Mouse (Mus musculus): Measurements from ENCODE around the gene Pih1d1.
A peak's percentile ranks its signal among the peaks of the same experiment; 100 is the strongest.
"Not testable (repeated sequence)": the region's sequence is repeated elsewhere in the genome, so short reads cannot be mapped to it uniquely, and the experiment has no call there.

Gene Pih1d1

DNA sequence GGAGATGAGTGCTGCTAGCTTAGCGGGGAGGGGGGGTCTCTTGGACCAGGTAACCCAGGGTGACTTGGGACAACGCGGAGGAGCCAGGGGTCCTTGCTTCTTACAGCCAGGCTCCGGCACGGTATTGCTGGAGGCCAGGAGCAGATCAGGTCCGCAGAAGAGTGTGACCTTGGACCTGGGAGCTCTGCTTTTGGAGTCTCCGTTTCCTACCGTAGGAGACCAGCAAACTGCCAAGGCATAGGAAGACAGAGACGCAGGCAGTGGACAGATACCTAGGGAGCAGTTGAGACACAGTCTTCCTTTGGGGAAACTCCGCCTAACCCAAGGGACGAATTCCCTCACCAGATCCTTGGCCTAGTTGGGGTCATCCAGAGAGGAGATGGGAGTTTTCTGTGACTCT is 11.6 kb downstream of the Pih1d1 start:
- DNase-seq (ENCODE audit: low read depth in 2 of 2, low spot score in 2 of 2): no peak

GRCm38 (mm10) chr7:45166950-45167401 is 12.9 kb downstream of the Pih1d1 start:
- no peak for DNase-seq (ENCODE audit: low read depth in 2 of 2, low spot score in 2 of 2)

GRCm38 (mm10) chr7:45167761-45168445 is 13.8 kb downstream of the Pih1d1 start:
- no peak for DNase-seq (ENCODE audit: low read depth in 2 of 2, low spot score in 2 of 2)

GRCm38 (mm10) chr7:45168656-45169055 is 14.6 kb downstream of the Pih1d1 start:
- DNase-seq (ENCODE audit: low read depth in 2 of 2, low spot score in 2 of 2): no peak

DNA sequence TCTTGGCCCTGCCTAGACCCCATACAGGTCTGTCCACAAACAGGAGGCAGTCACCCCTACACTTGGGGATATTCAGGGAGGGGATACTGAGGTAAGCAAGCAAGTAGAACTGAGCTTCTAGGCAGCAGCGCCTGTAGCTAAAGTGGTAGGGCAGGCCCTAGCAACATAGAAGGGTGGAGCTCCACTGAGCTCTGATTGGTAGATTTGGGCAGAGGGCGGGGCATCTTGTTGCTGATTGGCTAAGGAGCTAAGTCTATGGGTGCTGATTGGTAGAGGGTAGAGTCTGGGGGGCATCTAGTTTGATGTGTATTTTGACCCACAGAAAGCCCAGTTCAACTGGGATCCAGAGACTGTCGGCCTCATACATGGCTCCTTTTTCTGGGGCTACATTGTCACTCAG is 15.4 kb downstream of the Pih1d1 start:
- no peak for DNase-seq (ENCODE audit: low read depth in 2 of 2, low spot score in 2 of 2)

DNA sequence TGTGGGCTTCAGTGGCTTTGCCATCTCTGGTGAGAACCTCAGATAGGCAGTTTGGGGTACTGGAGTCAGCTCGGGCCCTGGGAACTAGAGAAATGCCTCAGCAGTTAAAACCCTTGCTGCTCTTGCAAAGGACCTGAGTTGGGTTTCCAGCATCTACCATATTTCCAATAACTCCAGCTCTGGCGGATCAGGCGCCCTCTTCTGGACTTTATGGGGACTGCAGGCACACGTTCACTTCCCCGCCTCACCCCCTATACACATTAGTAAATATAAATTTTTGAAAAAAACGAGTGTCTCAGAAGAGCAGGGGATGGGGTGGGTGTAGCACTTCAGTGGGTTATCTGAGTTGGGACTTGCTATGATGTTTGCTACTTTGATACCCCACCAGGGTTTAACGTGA is 18.9 kb downstream of the Pih1d1 start:
- peak; percentile 44 to 63 for DNase-seq (ENCODE audit: low read depth in 2 of 2, low spot score in 2 of 2)

- not testable (repeated sequence) for DNase-seq (ENCODE audit: low read depth in 2 of 2, low spot score in 2 of 2)
Measured at GRCm38 (mm10) chr7:45173772-45174171, 19.7 kb downstream of the Pih1d1 start.

- no peak for DNase-seq (ENCODE audit: low read depth in 2 of 2, low spot score in 2 of 2)
Measured at GRCm38 (mm10) chr7:45174567-45175280, 20.6 kb downstream of the Pih1d1 start.

DNA sequence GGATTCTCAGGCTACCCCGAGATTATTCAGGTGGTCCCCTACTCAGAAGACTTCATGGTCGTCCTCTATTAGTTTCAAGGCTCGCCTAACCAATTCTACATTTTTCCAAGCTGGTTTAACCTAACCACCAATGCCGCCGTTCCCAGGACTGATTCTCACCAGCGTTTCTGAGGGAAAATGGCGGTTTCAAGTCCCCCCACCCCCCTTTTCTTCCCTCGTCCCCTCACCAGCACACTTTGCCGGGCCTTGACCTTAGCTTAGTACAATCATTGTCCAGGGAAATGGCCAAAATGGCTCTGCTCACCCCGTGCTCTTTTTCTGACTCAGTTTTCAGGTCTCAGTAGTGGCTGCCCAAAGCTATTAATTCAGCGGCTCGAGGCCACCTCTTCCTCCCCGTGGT is 21.3 kb downstream of the Pih1d1 start:
- DNase-seq (ENCODE audit: low read depth in 2 of 2, low spot score in 2 of 2): no peak

- DNase-seq (ENCODE audit: low read depth in 2 of 2, low spot score in 2 of 2): no peak
Measured at GRCm38 (mm10) chr7:45175929-45176328, 21.8 kb downstream of the Pih1d1 start.

DNA sequence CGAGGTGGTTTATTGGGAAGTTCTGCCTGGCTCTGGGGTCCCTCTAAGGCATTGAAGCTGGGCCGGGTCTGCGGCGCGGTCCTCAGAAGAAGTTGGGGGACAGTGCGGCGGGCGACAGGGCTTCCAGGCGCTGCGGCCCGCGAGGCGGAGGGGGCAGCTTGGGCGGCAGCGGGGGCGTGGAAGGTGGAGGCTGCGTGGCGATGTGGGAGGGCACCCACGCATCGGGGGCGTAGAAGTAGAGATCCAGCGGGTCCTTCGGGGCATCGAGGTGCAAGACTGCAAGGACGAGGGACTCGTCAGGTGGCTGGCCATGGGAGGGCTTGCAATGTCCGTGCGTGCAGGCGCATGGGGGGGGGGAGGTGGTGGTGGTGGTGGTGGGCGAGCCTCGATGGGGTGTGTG is 22.3 kb downstream of the Pih1d1 start:
- no peak for DNase-seq (ENCODE audit: low read depth in 2 of 2, low spot score in 2 of 2)

- DNase-seq (ENCODE audit: low read depth in 2 of 2, low spot score in 2 of 2): no peak
Measured at GRCm38 (mm10) chr7:45178550-45178949, 24.4 kb downstream of the Pih1d1 start.

GRCm38 (mm10) chr7:45179469-45179868 is 25.4 kb downstream of the Pih1d1 start, which contains the start of gene Gfy:
TSS of gene Gfy (minus strand) at chr7:45179569.
- DNase-seq (ENCODE audit: low read depth in 2 of 2, low spot score in 2 of 2): no peak

GRCm38 (mm10) chr7:45180896-45181477 is 26.9 kb downstream of the Pih1d1 start, which contains the start of gene Pth2:
TSS of gene Pth2 (plus strand) at chr7:45180995.
- no peak for DNase-seq (ENCODE audit: low read depth in 2 of 2, low spot score in 2 of 2)

DNA sequence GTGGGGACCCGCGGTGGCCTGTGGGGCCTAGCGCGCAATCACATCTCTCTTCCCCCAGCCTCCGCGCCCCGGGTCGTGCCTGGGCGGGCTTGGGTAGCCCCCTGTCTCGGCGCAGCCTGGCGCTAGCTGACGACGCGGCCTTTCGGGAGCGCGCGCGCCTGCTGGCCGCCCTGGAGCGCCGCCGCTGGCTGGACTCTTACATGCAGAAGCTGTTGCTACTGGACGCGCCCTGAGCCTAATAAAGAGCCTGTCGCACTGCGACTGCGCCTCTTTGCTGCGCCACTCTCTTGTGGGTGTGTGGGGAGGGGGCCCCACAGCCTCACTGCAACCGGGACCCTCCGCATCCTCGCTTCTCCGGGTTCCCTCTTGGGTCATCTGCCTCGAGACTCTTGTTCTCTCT is 27.4 kb downstream of the Pih1d1 start:
- DNase-seq (ENCODE audit: low read depth in 2 of 2, low spot score in 2 of 2): no peak

- peak; percentile 61 to 70 for DNase-seq (ENCODE audit: low read depth in 2 of 2, low spot score in 2 of 2)
Measured at GRCm38 (mm10) chr7:45182199-45182601, 28.1 kb downstream of the Pih1d1 start.

- DNase-seq (ENCODE audit: low read depth in 2 of 2, low spot score in 2 of 2): no peak
Measured at GRCm38 (mm10) chr7:45182606-45183005, 28.5 kb downstream of the Pih1d1 start.

DNA sequence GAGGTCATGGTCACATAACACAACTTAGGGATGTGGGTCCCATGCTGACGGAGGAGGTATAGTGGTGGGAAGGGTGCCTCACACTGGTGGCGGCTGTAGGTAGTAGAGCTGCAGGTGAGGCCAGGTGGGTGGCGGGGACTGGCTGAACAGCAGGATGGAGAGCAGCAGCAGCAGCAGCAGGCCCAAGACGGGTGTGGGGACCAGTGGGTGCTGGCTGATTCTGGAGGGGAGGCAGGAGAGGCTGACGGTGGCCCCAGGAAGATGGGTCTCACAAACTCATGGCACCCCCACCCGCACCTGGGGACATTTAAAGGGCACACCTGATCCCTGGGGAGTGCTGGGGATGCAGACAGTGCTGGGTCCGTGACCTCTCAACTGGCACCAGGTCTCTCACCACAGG is 29.6 kb downstream of the Pih1d1 start:
- no peak for DNase-seq (ENCODE audit: low read depth in 2 of 2, low spot score in 2 of 2)

- DNase-seq (ENCODE audit: low read depth in 2 of 2, low spot score in 2 of 2): no peak
Measured at GRCm38 (mm10) chr7:45185921-45186320, 31.8 kb downstream of the Pih1d1 start.

DNA sequence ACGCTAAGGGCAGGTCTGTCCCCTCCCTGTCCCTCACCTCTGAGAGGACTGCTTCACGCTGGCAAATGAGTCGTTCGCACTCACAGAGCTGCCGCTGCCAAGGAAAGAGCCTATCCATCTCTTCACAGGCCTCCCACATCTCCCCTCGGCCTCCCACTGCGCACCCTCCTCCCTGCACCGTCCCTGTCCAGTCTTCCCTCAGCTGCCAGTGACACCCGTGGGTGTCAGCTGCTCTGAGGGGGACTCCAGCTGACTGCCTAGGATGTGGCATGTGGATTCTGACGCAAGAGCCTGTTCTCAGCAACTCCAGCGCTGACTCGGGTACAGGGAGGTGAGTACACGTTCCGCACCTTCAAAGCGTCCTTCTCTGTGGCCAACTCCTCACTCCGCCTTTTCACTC is 35.5 kb downstream of the Pih1d1 start:
- DNase-seq (ENCODE audit: low read depth in 2 of 2, low spot score in 2 of 2): no peak

- DNase-seq (ENCODE audit: low read depth in 2 of 2, low spot score in 2 of 2): no peak
Measured at GRCm38 (mm10) chr7:45190186-45190585, 36.1 kb downstream of the Pih1d1 start.

- no peak for DNase-seq (ENCODE audit: low read depth in 2 of 2, low spot score in 2 of 2)
Measured at GRCm38 (mm10) chr7:45191161-45191560, 37.1 kb downstream of the Pih1d1 start.

All from CD8-positive naive resting alpha-beta T cell, adult 2 months (primary cell).